In genomic region chr17:86302861-86303331, GRCm38 (mm10) we compare ENCODE assay signal across 7 mouse cellular contexts.
A peak's percentile ranks its signal among the peaks of the same experiment; 100 is the strongest.
DNase-seq lines count a peak whose midpoint lies in the region; ATAC-seq lines count a peak whose summit lies in the region.

No protein-coding gene starts in this region.

- peaks cover 17% of the 10 kb centered on the region for H3K4me1 ChIP-seq in brown adipose tissue, adult 24 weeks (ENCODE audit: control insufficient read depth, insufficient read depth, insufficient read length, low read length)
- H3K4me1 ChIP-seq in liver, embryonic 13.5 days (replicated peaks), result peaks cover 59% of the 10 kb centered on the region

- WGBS in liver, embryonic 13.5 days (ENCODE audit: insufficient replicate concordance), result 39% methylated on average over 14 of the region's 14 CpGs

- no peak overlapping the region for H3K4me2 ChIP-seq in liver, embryonic 13.5 days

- H3K9me3 ChIP-seq in liver, embryonic 13.5 days (replicated peaks), result no peaks in the 10 kb centered on the region

- peak overlapping the region; percentile 44 for H3K27ac ChIP-seq in brown adipose tissue, adult 24 weeks (replicated peaks; ENCODE audit: low read depth, low read length)
- H3K27ac ChIP-seq in liver, embryonic 13.5 days, result peak overlapping the region; percentile 92

- ATAC-seq in liver, embryonic 13.5 days (ENCODE audit: low read depth), result no peak

- H3K4me3 ChIP-seq in brown adipose tissue, adult 24 weeks (ENCODE audit: insufficient read depth, low read depth, low read length), result no peak overlapping the region
- H3K4me3 ChIP-seq in liver, embryonic 13.5 days (replicated peaks), result no peak overlapping the region

- H3K9ac ChIP-seq in liver, embryonic 13.5 days, result 0 out of 2 replicates have a peak overlapping the region, but pooled peaks have one; percentile 4

- no peaks in the 10 kb centered on the region for H3K36me3 ChIP-seq in liver, embryonic 13.5 days

- intact Hi-C loops in gastrocnemius, postnatal 36 days (cut with DNase I), result loop anchor here (5.0 kb wide), 1 partner anchor 144 kb away; no protein-coding TSS in a partner anchor

- H3K27me3 ChIP-seq in liver, embryonic 13.5 days, result no peaks in the 10 kb centered on the region

- peak; percentile 38 for DNase-seq in adrenal gland, postnatal 10 days
- DNase-seq in kidney, adult 11 months, result peak; percentile 43
- peak; percentile 9 for DNase-seq in liver, embryonic 13.5 days
- no peak for DNase-seq in gastrocnemius, postnatal 36 days
- no peak for DNase-seq in cerebellum, postnatal 10 days
- no peak for DNase-seq in left cerebral cortex, adult 8-10 months (ENCODE audit: low spot score in 2 of 2)

Comparison
In these comparisons a context has a peak if more than half of its experiments do, and no peak if none do; other contexts are left out.
1. DNase-seq: peak in adrenal gland, postnatal 10 days (single experiment), kidney, adult 11 months (single experiment) and liver, embryonic 13.5 days (single experiment); none in gastrocnemius, postnatal 36 days (0 of 2), cerebellum, postnatal 10 days (0 of 2) and left cerebral cortex, adult 8-10 months (0 of 2).